Mouse (Mus musculus) spleen, postnatal 14 days (tissue): ENCODE data around the gene Usp3.

ENCODE experiments used
- DNase-seq, 2 experiments: peaks; one replicate each; pipeline ENCODE4 v3.0.0; 2021 to 2022; ENCODE audit warnings: low spot score in 2 of 2

Gene Usp3

GRCm38 (mm10) chr9:66510944-66511343 lies 82.0 kb downstream of the Usp3 start:
- no peak for DNase-seq

- no peak for DNase-seq
Measured at GRCm38 (mm10) chr9:66510351-66510841, 82.5 kb downstream of the Usp3 start.

GRCm38 (mm10) chr9:66508890-66509399 lies 84.0 kb downstream of the Usp3 start:
- DNase-seq = no peak

- DNase-seq = no peak
Measured at GRCm38 (mm10) chr9:66507684-66508083, 85.3 kb downstream of the Usp3 start.

- DNase-seq = no peak
Measured at GRCm38 (mm10) chr9:66506424-66506823, 86.5 kb downstream of the Usp3 start.

GRCm38 (mm10) chr9:66506011-66506410 lies 86.9 kb downstream of the Usp3 start:
- no peak for DNase-seq

- peak; percentile 38 to 50 for DNase-seq
Measured at GRCm38 (mm10) chr9:66505141-66505917, 87.6 kb downstream of the Usp3 start.

- no peak for DNase-seq
Measured at GRCm38 (mm10) chr9:66504518-66504917, 88.4 kb downstream of the Usp3 start.

- peak; percentile 34 to 37 for DNase-seq
Measured at GRCm38 (mm10) chr9:66503879-66504411, 89.0 kb downstream of the Usp3 start.

GRCm38 (mm10) chr9:66501248-66501647 lies 91.7 kb downstream of the Usp3 start:
- DNase-seq = no peak

- no peak for DNase-seq
Measured at GRCm38 (mm10) chr9:66493992-66494391, 99.0 kb downstream of the Usp3 start.

- no peak for DNase-seq
Measured at GRCm38 (mm10) chr9:66492361-66492760, 100.6 kb downstream of the Usp3 start.

GRCm38 (mm10) chr9:66488786-66489185 lies 104.2 kb downstream of the Usp3 start:
- DNase-seq = no peak

GRCm38 (mm10) chr9:66483429-66483828 lies 109.5 kb downstream of the Usp3 start:
- no peak for DNase-seq

GRCm38 (mm10) chr9:66477785-66478184 lies 115.2 kb downstream of the Usp3 start:
- DNase-seq = no peak

- peak in 1 of 2 experiments; percentile 21 for DNase-seq
Measured at GRCm38 (mm10) chr9:66465087-66465486, 127.9 kb downstream of the Usp3 start.
